Mouse (Mus musculus): ENCODE data around the gene Snrnp70. TPM values are rescaled to one million over a fixed set of nuclear protein-coding genes. Genes with fewer than 3 reads are reported as not detected.

Snrnp70 gene
- polyA plus RNA-seq, 1 experiment from 2014 or later = 285 TPM

GRCm38 (mm10) chr7:45419859-45420614 lies 24.5 kb upstream of the Snrnp70 start:
- Histone ChIP-seq H3K27me3 (replicated peaks; ENCODE audit: low read depth, poor library complexity, severe bottlenecking) (peaks cover 75% of the 10 kb centered on the region), H3K4me3 (peak overlapping the region; percentile 22; the same call in 1 of the 2 replicates), H3K27ac (replicated peaks) (no peak overlapping the region), H3K36me3 (replicated peaks) (peaks cover 50% of the 10 kb centered on the region), H3K9me3 (no peaks in the 10 kb centered on the region), H3K4me1 (peaks cover 34% of the 10 kb centered on the region)
- peak; percentile 49 for DNase-seq (ENCODE audit: low spot score)
- 14% methylated on average over 27 of the region's 27 CpGs for WGBS

GRCm38 (mm10) chr7:45417962-45418492 lies 22.5 kb upstream of the Snrnp70 start:
- Histone ChIP-seq H3K4me1 (peaks cover 53% of the 10 kb centered on the region), H3K9me3 (no peaks in the 10 kb centered on the region), H3K36me3 (replicated peaks) (peaks cover 30% of the 10 kb centered on the region), H3K4me3 (peak overlapping the region; percentile 34), H3K27me3 (replicated peaks; ENCODE audit: low read depth, poor library complexity, severe bottlenecking) (peaks cover 96% of the 10 kb centered on the region), H3K27ac (replicated peaks) (no peak overlapping the region)
- WGBS = 14% methylated on average over 13 of the region's 13 CpGs
- DNase-seq (ENCODE audit: low spot score) = peak; percentile 51

GRCm38 (mm10) chr7:45415636-45416035 lies 20.1 kb upstream of the Snrnp70 start:
- DNase-seq (ENCODE audit: low spot score) = no peak
- Histone ChIP-seq H3K27ac (replicated peaks) (peak overlapping the region; percentile 4; the same call in 1 of the 2 replicates), H3K4me3 (peak overlapping the region; percentile 40), H3K27me3 (replicated peaks; ENCODE audit: low read depth, poor library complexity, severe bottlenecking) (peaks cover 100% of the 10 kb centered on the region), H3K9me3 (no peaks in the 10 kb centered on the region), H3K4me1 (peaks cover 52% of the 10 kb centered on the region), H3K36me3 (replicated peaks) (peaks cover 6% of the 10 kb centered on the region)
- WGBS = 13% methylated on average over 37 of the region's 37 CpGs

- Histone ChIP-seq H3K36me3 (replicated peaks) (no peaks in the 10 kb centered on the region), H3K9me3 (no peaks in the 10 kb centered on the region), H3K27ac (replicated peaks) (no peak overlapping the region; the same call in 1 of the 2 replicates), H3K4me1 (peaks cover 44% of the 10 kb centered on the region), H3K4me3 (peak overlapping the region; percentile 70; the same call in 1 of the 2 replicates), H3K27me3 (replicated peaks; ENCODE audit: low read depth, poor library complexity, severe bottlenecking) (peaks cover 100% of the 10 kb centered on the region)
- 44% methylated on average over 12 of the region's 12 CpGs for WGBS
- peak; percentile 36 for DNase-seq (ENCODE audit: low spot score)
Measured at GRCm38 (mm10) chr7:45414740-45415224, 19.2 kb upstream of the Snrnp70 start.

- peaks cover 42% of the 10 kb centered on the region for H3K4me1 ChIP-seq
- H3K27me3 ChIP-seq (replicated peaks; ENCODE audit: low read depth, poor library complexity, severe bottlenecking) = peaks cover 100% of the 10 kb centered on the region
- 1% methylated on average over 27 of the region's 27 CpGs for WGBS
- H3K4me3 ChIP-seq = peak overlapping the region; percentile 70
- H3K36me3 ChIP-seq (replicated peaks) = no peaks in the 10 kb centered on the region
- peak; percentile 71 for DNase-seq (ENCODE audit: low spot score)
- peak overlapping the region; percentile 77 for H3K27ac ChIP-seq (replicated peaks)
- no peaks in the 10 kb centered on the region for H3K9me3 ChIP-seq
Measured at GRCm38 (mm10) chr7:45413864-45414739, 18.6 kb upstream of the Snrnp70 start.

- Histone ChIP-seq H3K4me3 (peak within 1 kb of the TSS; percentile 70), H3K27me3 (replicated peaks; ENCODE audit: low read depth, poor library complexity, severe bottlenecking) (peaks cover 100% of the 10 kb centered on the region), H3K27ac (replicated peaks) (peak within 1 kb of the TSS; percentile 77), H3K36me3 (replicated peaks) (no peaks in the 10 kb centered on the region), H3K9me3 (no peaks in the 10 kb centered on the region), H3K4me1 (peaks cover 38% of the 10 kb centered on the region)
- WGBS = 4% methylated on average over 45 of the region's 45 CpGs
- DNase-seq (ENCODE audit: low spot score) = peak; percentile 77
Measured at GRCm38 (mm10) chr7:45413113-45413863, 17.7 kb upstream of the Snrnp70 start, which contains the start of gene Ntf5. Gene Ntf5 (plus strand): TSS chr7:45413695.

- Histone ChIP-seq H3K4me1 (peaks cover 29% of the 10 kb centered on the region), H3K36me3 (replicated peaks) (no peaks in the 10 kb centered on the region), H3K27ac (replicated peaks) (no peak overlapping the region), H3K9me3 (no peaks in the 10 kb centered on the region), H3K4me3 (no peak overlapping the region), H3K27me3 (replicated peaks; ENCODE audit: low read depth, poor library complexity, severe bottlenecking) (peaks cover 100% of the 10 kb centered on the region)
- DNase-seq (ENCODE audit: low spot score) = no peak
- WGBS = 85% methylated on average over 2 of the region's 2 CpGs
Measured at GRCm38 (mm10) chr7:45412421-45412820, 16.9 kb upstream of the Snrnp70 start.

- Histone ChIP-seq H3K9me3 (no peaks in the 10 kb centered on the region), H3K27me3 (replicated peaks; ENCODE audit: low read depth, poor library complexity, severe bottlenecking) (peaks cover 98% of the 10 kb centered on the region), H3K36me3 (replicated peaks) (no peaks in the 10 kb centered on the region), H3K27ac (replicated peaks) (no peak overlapping the region), H3K4me1 (peaks cover 29% of the 10 kb centered on the region), H3K4me3 (no peak overlapping the region)
- no peak for DNase-seq (ENCODE audit: low spot score)
- 88% methylated on average over 8 of the region's 8 CpGs for WGBS
Measured at GRCm38 (mm10) chr7:45409497-45410163, 14.1 kb upstream of the Snrnp70 start.

- Histone ChIP-seq H3K4me1 (peaks cover 22% of the 10 kb centered on the region), H3K9me3 (no peaks in the 10 kb centered on the region), H3K27me3 (replicated peaks; ENCODE audit: low read depth, poor library complexity, severe bottlenecking) (peaks cover 91% of the 10 kb centered on the region), H3K27ac (replicated peaks) (no peak overlapping the region), H3K4me3 (no peak overlapping the region), H3K36me3 (replicated peaks) (no peaks in the 10 kb centered on the region)
- DNase-seq (ENCODE audit: low spot score) = no peak
- WGBS = 89% methylated on average over 17 of the region's 17 CpGs
Measured at GRCm38 (mm10) chr7:45408949-45409348, 13.4 kb upstream of the Snrnp70 start.

- Histone ChIP-seq H3K27me3 (replicated peaks; ENCODE audit: low read depth, poor library complexity, severe bottlenecking) (peaks cover 85% of the 10 kb centered on the region), H3K4me1 (peaks cover 16% of the 10 kb centered on the region), H3K4me3 (no peak overlapping the region), H3K9me3 (no peaks in the 10 kb centered on the region), H3K27ac (replicated peaks) (no peak overlapping the region), H3K36me3 (replicated peaks) (no peaks in the 10 kb centered on the region)
- no peak for DNase-seq (ENCODE audit: low spot score)
- 73% methylated on average over 7 of the region's 7 CpGs for WGBS
Measured at GRCm38 (mm10) chr7:45408351-45408750, 12.8 kb upstream of the Snrnp70 start.

GRCm38 (mm10) chr7:45407836-45408235 lies 12.3 kb upstream of the Snrnp70 start:
- no peak overlapping the region for H3K4me3 ChIP-seq
- peaks cover 13% of the 10 kb centered on the region for H3K4me1 ChIP-seq
- H3K36me3 ChIP-seq (replicated peaks) = no peaks in the 10 kb centered on the region
- WGBS = 82% methylated on average over 10 of the region's 10 CpGs
- no peaks in the 10 kb centered on the region for H3K9me3 ChIP-seq
- no peak for DNase-seq (ENCODE audit: low spot score)
- no peak overlapping the region for H3K27ac ChIP-seq (replicated peaks)
- peaks cover 80% of the 10 kb centered on the region for H3K27me3 ChIP-seq (replicated peaks; ENCODE audit: low read depth, poor library complexity, severe bottlenecking)

Measured in embryonic facial prominence, embryonic 10.5 days (tissue).